Mouse (Mus musculus): Measurements from ENCODE around the gene Vapb.

- TF ChIP-seq CTCF (IDR thresholded peaks at IDR 0.05; ENCODE audit: low read depth) (no peak), EP300 (IDR thresholded peaks at IDR 0.05; ENCODE audit: low read depth) (no peak)
Measured at GRCm38 (mm10) chr2:173810851-173811130, 73.5 kb downstream of the Vapb start.

Data from liver, postnatal 0 days (tissue).